Mouse (Mus musculus): ENCODE results near the gene Pnrc2.

The Pnrc2 gene

GRCm38 (mm10) chr4:135873526-135874202 lies at the start of gene Pnrc2:
Gene Pnrc2, minus strand, starts transcription at chr4:135873850.
- peak; percentile 90 to 91 for DNase-seq (ENCODE audit: low spot score in 2 of 2)

GRCm38 (mm10) chr4:135922190-135922589 lies 48.5 kb upstream of the Pnrc2 start:
- no peak for DNase-seq (ENCODE audit: low spot score in 2 of 2)

GRCm38 (mm10) chr4:135921257-135922120 lies 47.8 kb upstream of the Pnrc2 start:
- no peak for DNase-seq (ENCODE audit: low spot score in 2 of 2)

GRCm38 (mm10) chr4:135920304-135921241 lies 46.9 kb upstream of the Pnrc2 start, which contains the start of gene Fuca1:
Gene Fuca1, plus strand, starts transcription at chr4:135920735.
- DNase-seq (ENCODE audit: low spot score in 2 of 2), result peak; percentile 96 to 97

- DNase-seq (ENCODE audit: low spot score in 2 of 2), result no peak
Observed at GRCm38 (mm10) chr4:135919280-135919639, 45.6 kb upstream of the Pnrc2 start.

GRCm38 (mm10) chr4:135918635-135919279 lies 45.1 kb upstream of the Pnrc2 start:
- DNase-seq (ENCODE audit: low spot score in 2 of 2), result peak; percentile 47 to 68

- DNase-seq (ENCODE audit: low spot score in 2 of 2), result no peak
Observed at GRCm38 (mm10) chr4:135913433-135913832, 39.8 kb upstream of the Pnrc2 start.

GRCm38 (mm10) chr4:135912835-135913234 lies 39.2 kb upstream of the Pnrc2 start:
- DNase-seq (ENCODE audit: low spot score in 2 of 2), result peak in 1 of 2 experiments; percentile 45

GRCm38 (mm10) chr4:135912164-135912563 lies 38.5 kb upstream of the Pnrc2 start:
- no peak for DNase-seq (ENCODE audit: low spot score in 2 of 2)

GRCm38 (mm10) chr4:135911531-135911930 lies 37.9 kb upstream of the Pnrc2 start:
- peak; percentile 64 to 74 for DNase-seq (ENCODE audit: low spot score in 2 of 2)

- DNase-seq (ENCODE audit: low spot score in 2 of 2), result peak; percentile 66 to 71
Observed at GRCm38 (mm10) chr4:135909326-135910066, 35.8 kb upstream of the Pnrc2 start.

- DNase-seq (ENCODE audit: low spot score in 2 of 2), result no peak
Observed at GRCm38 (mm10) chr4:135906633-135907032, 33.0 kb upstream of the Pnrc2 start.

GRCm38 (mm10) chr4:135904810-135905209 lies 31.2 kb upstream of the Pnrc2 start:
- no peak for DNase-seq (ENCODE audit: low spot score in 2 of 2)

- peak; percentile 67 to 77 for DNase-seq (ENCODE audit: low spot score in 2 of 2)
Observed at GRCm38 (mm10) chr4:135902606-135903242, 29.1 kb upstream of the Pnrc2 start.

- peak; percentile 94 to 95 for DNase-seq (ENCODE audit: low spot score in 2 of 2)
Observed at GRCm38 (mm10) chr4:135900008-135900407, 26.4 kb upstream of the Pnrc2 start.

GRCm38 (mm10) chr4:135899050-135899448 lies 25.4 kb upstream of the Pnrc2 start:
- no peak for DNase-seq (ENCODE audit: low spot score in 2 of 2)

- peak; percentile 87 to 88 for DNase-seq (ENCODE audit: low spot score in 2 of 2)
Observed at GRCm38 (mm10) chr4:135898380-135899049, 24.9 kb upstream of the Pnrc2 start.

- peak; percentile 76 to 77 for DNase-seq (ENCODE audit: low spot score in 2 of 2)
Observed at GRCm38 (mm10) chr4:135896157-135896556, 22.5 kb upstream of the Pnrc2 start.

- peak; percentile 73 for DNase-seq (ENCODE audit: low spot score in 2 of 2)
Observed at GRCm38 (mm10) chr4:135895071-135895571, 21.5 kb upstream of the Pnrc2 start, which contains the start of gene Cnr2. Gene Cnr2, plus strand, starts transcription at chr4:135895394.

All from spleen, postnatal 36 days (tissue).